Mouse (Mus musculus): ENCODE results near the gene Urm1. TPM values are rescaled to one million over a fixed set of nuclear protein-coding genes. Genes with fewer than 3 reads are reported as not detected.

Gene Urm1
- polyA plus RNA-seq, 1 experiment: 31.9 TPM

GRCm38 (mm10) chr2:29827709-29828024 is 7.8 kb downstream of the Urm1 start:
- Histone ChIP-seq H3K27me3 (ENCODE audit: control insufficient read depth, insufficient read depth, low read length) (no peaks in the 10 kb centered on the region), H3K4me1 (ENCODE audit: control insufficient read depth, insufficient read depth, insufficient read length) (peaks cover 7% of the 10 kb centered on the region; the same call in 1 of the 2 replicates), H3K36me3 (ENCODE audit: control insufficient read depth, insufficient read depth, low read length) (peaks cover 2% of the 10 kb centered on the region; the same call in 1 of the 2 replicates), H3K4me3 (ENCODE audit: extremely low read depth, insufficient read depth, insufficient read length) (peak overlapping the region; percentile 75), H3K27ac (ENCODE audit: insufficient read depth, low read length) (peak overlapping the region; percentile 2; the same call in 1 of the 2 replicates)
- no peak for TF ChIP-seq CTCF (IDR thresholded peaks at IDR 0.05; ENCODE audit: extremely low read depth, insufficient read depth, insufficient read length, insufficient replicate concordance)
- no peak for TF ChIP-seq POLR2A (IDR thresholded peaks at IDR 0.05; ENCODE audit: low read depth, low read length)
- no peak for DNase-seq (ENCODE audit: low read depth in 1 of 2, low spot score in 2 of 2)
- 2% methylated on average over 12 of the region's 12 CpGs for WGBS

DNA sequence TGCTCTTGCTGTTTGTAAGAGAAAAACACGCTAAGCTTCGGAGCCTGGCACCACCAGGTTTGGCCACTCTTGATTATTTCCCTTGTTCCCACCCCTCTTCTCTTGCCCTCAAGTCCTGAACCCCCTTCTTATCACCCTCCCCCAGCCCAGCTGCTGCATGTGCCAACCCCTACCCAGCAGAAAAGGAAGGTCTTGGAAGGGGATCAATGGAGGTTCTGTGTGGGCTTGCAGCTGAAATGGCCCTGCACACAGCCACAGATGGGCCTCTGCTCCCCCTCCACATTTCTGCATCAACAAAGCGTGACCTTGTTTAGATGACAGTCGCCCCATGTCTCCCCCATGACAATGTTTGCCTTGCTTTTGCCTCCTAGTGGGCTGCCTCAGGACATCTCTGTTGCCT is 11.2 kb downstream of the Urm1 start:
- 90% methylated on average over 4 of the region's 4 CpGs for WGBS
- TF ChIP-seq CTCF (IDR thresholded peaks at IDR 0.05; ENCODE audit: extremely low read depth, insufficient read depth, insufficient read length, insufficient replicate concordance) (no peak), POLR2A (IDR thresholded peaks at IDR 0.05; ENCODE audit: low read depth, low read length) (no peak)
- Histone ChIP-seq H3K27me3 (ENCODE audit: control insufficient read depth, insufficient read depth, low read length) (no peaks in the 10 kb centered on the region), H3K36me3 (ENCODE audit: control insufficient read depth, insufficient read depth, low read length) (peaks cover 8% of the 10 kb centered on the region), H3K27ac (ENCODE audit: insufficient read depth, low read length) (no peak overlapping the region), H3K4me1 (ENCODE audit: control insufficient read depth, insufficient read depth, insufficient read length) (peaks cover 7% of the 10 kb centered on the region; the same call in 1 of the 2 replicates), H3K4me3 (ENCODE audit: extremely low read depth, insufficient read depth, insufficient read length) (no peak overlapping the region)
- no peak for DNase-seq (ENCODE audit: low read depth in 1 of 2, low spot score in 2 of 2)

DNA sequence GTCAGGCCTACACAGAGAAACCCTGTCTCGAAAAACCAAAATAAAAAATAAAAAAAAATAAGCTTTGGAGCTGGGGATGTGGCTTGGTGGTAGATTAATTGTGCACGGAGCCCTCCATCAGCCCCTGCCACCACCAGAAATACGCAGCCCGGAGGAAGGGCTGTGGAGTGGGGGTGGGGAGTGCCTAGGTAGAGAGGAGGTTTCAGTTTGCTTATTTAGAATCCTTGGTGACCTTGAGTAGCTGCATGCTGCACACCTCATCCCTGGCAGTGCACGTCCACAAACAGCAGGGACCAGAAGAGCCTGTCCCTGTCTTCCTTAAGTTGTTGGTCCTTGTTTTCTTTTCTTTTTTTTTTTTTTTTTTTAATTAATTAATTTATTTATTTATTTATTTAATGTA is 13.9 kb downstream of the Urm1 start:
- no peak for DNase-seq (ENCODE audit: low read depth in 1 of 2, low spot score in 2 of 2)
- H3K27me3 ChIP-seq (ENCODE audit: control insufficient read depth, insufficient read depth, low read length): no peaks in the 10 kb centered on the region
- no peak overlapping the region for H3K4me3 ChIP-seq (ENCODE audit: extremely low read depth, insufficient read depth, insufficient read length)
- TF ChIP-seq POLR2A (IDR thresholded peaks at IDR 0.05; ENCODE audit: low read depth, low read length): no peak
- TF ChIP-seq CTCF (IDR thresholded peaks at IDR 0.05; ENCODE audit: extremely low read depth, insufficient read depth, insufficient read length, insufficient replicate concordance): no peak
- H3K4me1 ChIP-seq (ENCODE audit: control insufficient read depth, insufficient read depth, insufficient read length): no peaks in the 10 kb centered on the region
- H3K36me3 ChIP-seq (ENCODE audit: control insufficient read depth, insufficient read depth, low read length): peaks cover 12% of the 10 kb centered on the region
- H3K27ac ChIP-seq (ENCODE audit: insufficient read depth, low read length): no peak overlapping the region
- 93% methylated on average over 5 of the region's 5 CpGs for WGBS

DNA sequence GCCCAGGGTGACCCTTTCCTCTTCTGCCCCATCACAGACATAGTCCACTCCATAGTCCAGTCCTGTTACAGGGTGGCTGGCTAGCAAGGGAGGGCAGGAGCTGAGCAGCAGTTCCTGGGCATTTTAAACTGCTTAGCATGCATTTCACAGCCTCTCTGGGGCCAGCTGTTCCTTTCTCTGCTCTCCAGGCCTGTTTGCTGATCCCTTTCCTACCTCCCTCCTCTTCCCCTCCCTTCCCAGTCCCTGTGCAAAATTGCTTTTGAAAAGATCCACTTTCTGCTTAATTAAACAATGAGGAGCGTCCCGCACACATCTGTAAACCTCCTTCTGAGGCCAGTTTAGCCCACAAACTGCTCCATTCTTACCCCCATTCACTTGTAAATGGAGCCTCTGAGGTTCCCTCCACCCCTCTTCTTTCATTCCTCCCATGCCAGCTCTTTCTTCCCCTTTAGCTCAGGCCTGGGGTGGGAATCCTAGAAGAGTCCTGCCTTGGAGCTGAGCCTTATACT is 15.6 kb downstream of the Urm1 start:
- 98% methylated on average over 2 of the region's 2 CpGs for WGBS
- H3K27ac ChIP-seq (ENCODE audit: insufficient read depth, low read length): no peak overlapping the region
- no peaks in the 10 kb centered on the region for H3K27me3 ChIP-seq (ENCODE audit: control insufficient read depth, insufficient read depth, low read length)
- H3K4me1 ChIP-seq (ENCODE audit: control insufficient read depth, insufficient read depth, insufficient read length): no peaks in the 10 kb centered on the region
- no peak for DNase-seq (ENCODE audit: low read depth in 1 of 2, low spot score in 2 of 2)
- no peak for TF ChIP-seq POLR2A (IDR thresholded peaks at IDR 0.05; ENCODE audit: low read depth, low read length)
- no peak for TF ChIP-seq CTCF (IDR thresholded peaks at IDR 0.05; ENCODE audit: extremely low read depth, insufficient read depth, insufficient read length, insufficient replicate concordance)
- H3K4me3 ChIP-seq (ENCODE audit: extremely low read depth, insufficient read depth, insufficient read length): no peak overlapping the region
- peaks cover 14% of the 10 kb centered on the region for H3K36me3 ChIP-seq (ENCODE audit: control insufficient read depth, insufficient read depth, low read length)

GRCm38 (mm10) chr2:29839460-29839859 is 19.6 kb downstream of the Urm1 start:
- H3K4me3 ChIP-seq (ENCODE audit: extremely low read depth, insufficient read depth, insufficient read length): no peak overlapping the region
- no peak overlapping the region for H3K27ac ChIP-seq (ENCODE audit: insufficient read depth, low read length)
- 81% methylated on average over 4 of the region's 4 CpGs for WGBS
- H3K36me3 ChIP-seq (ENCODE audit: control insufficient read depth, insufficient read depth, low read length): peaks cover 25% of the 10 kb centered on the region
- H3K27me3 ChIP-seq (ENCODE audit: control insufficient read depth, insufficient read depth, low read length): no peaks in the 10 kb centered on the region
- no peak for DNase-seq (ENCODE audit: low read depth in 1 of 2, low spot score in 2 of 2)
- no peaks in the 10 kb centered on the region for H3K4me1 ChIP-seq (ENCODE audit: control insufficient read depth, insufficient read depth, insufficient read length)
- no peak for TF ChIP-seq POLR2A (IDR thresholded peaks at IDR 0.05; ENCODE audit: low read depth, low read length)
- TF ChIP-seq CTCF (IDR thresholded peaks at IDR 0.05; ENCODE audit: extremely low read depth, insufficient read depth, insufficient read length, insufficient replicate concordance): no peak

GRCm38 (mm10) chr2:29843231-29844105 is 23.6 kb downstream of the Urm1 start:
- DNase-seq (ENCODE audit: low read depth in 1 of 2, low spot score in 2 of 2): no peak
- TF ChIP-seq POLR2A (IDR thresholded peaks at IDR 0.05; ENCODE audit: low read depth, low read length) (no peak), CTCF (IDR thresholded peaks at IDR 0.05; ENCODE audit: extremely low read depth, insufficient read depth, insufficient read length, insufficient replicate concordance) (no peak)
- peaks cover 26% of the 10 kb centered on the region for H3K36me3 ChIP-seq (ENCODE audit: control insufficient read depth, insufficient read depth, low read length)
- no peak overlapping the region for H3K4me3 ChIP-seq (ENCODE audit: extremely low read depth, insufficient read depth, insufficient read length)
- H3K4me1 ChIP-seq (ENCODE audit: control insufficient read depth, insufficient read depth, insufficient read length): no peaks in the 10 kb centered on the region
- WGBS: 88% methylated on average over 9 of the region's 9 CpGs
- H3K27ac ChIP-seq (ENCODE audit: insufficient read depth, low read length): no peak overlapping the region
- H3K27me3 ChIP-seq (ENCODE audit: control insufficient read depth, insufficient read depth, low read length): no peaks in the 10 kb centered on the region

DNA sequence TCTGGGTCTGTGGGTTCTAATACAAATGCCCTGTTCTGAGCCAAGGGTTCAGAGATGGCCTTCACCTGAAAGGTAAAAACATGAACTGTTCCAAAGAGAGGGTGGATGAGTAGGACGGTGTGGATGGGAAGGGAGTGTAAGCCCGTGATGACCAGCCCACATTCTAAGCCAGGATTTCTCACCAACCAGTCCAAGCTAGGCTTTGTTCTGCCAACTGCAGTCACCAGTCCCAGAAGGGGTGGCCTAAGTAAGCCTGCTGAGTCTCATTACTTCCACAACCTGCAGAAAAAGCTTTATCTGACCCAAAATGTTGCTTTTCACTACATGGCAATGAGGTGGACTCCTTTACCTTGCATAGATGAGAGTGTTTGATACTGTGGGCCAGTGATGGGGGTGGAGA is 24.2 kb downstream of the Urm1 start:
- Histone ChIP-seq H3K36me3 (ENCODE audit: control insufficient read depth, insufficient read depth, low read length) (peaks cover 23% of the 10 kb centered on the region), H3K4me3 (ENCODE audit: extremely low read depth, insufficient read depth, insufficient read length) (no peak overlapping the region), H3K27ac (ENCODE audit: insufficient read depth, low read length) (no peak overlapping the region), H3K27me3 (ENCODE audit: control insufficient read depth, insufficient read depth, low read length) (no peaks in the 10 kb centered on the region), H3K4me1 (ENCODE audit: control insufficient read depth, insufficient read depth, insufficient read length) (no peaks in the 10 kb centered on the region)
- TF ChIP-seq CTCF (IDR thresholded peaks at IDR 0.05; ENCODE audit: extremely low read depth, insufficient read depth, insufficient read length, insufficient replicate concordance) (no peak), POLR2A (IDR thresholded peaks at IDR 0.05; ENCODE audit: low read depth, low read length) (no peak)
- DNase-seq (ENCODE audit: low read depth in 1 of 2, low spot score in 2 of 2): no peak
- 96% methylated on average over 2 of the region's 2 CpGs for WGBS
